Mouse (Mus musculus) C2C12 (cell line): ENCODE results near the gene Rpl41.
"Not testable (repeated sequence)": the region's sequence is repeated elsewhere in the genome, so short reads cannot be mapped to it uniquely, and the experiment has no call there.

Source experiments
- CTCF ChIP-seq: IDR thresholded peaks from one replicate; pipeline ENCODE4 v1.5.1; 2011; ENCODE audit not compliant: control insufficient read depth, insufficient read depth, insufficient read length
- FOSL1 ChIP-seq: IDR thresholded peaks from one replicate; pipeline ENCODE4 v1.8.0; 2011; ENCODE audit warnings: mild to moderate bottlenecking, low read length; ENCODE audit not compliant: poor library complexity, insufficient read depth, severe bottlenecking
- MAX ChIP-seq: IDR thresholded peaks from one replicate; pipeline ENCODE4 v1.6.1; 2011; ENCODE audit warnings: mild to moderate bottlenecking, control low read depth
- MYOG ChIP-seq: IDR thresholded peaks from one replicate; pipeline ENCODE4 v1.6.1; 2011; ENCODE audit not compliant: control insufficient read depth, insufficient read length; ENCODE audit errors: extremely low read depth
- USF1 ChIP-seq: IDR thresholded peaks from one replicate; pipeline ENCODE4 v1.6.1; 2011; ENCODE audit warnings: low read depth, mild to moderate bottlenecking, control low read depth, moderate library complexity

DNA sequence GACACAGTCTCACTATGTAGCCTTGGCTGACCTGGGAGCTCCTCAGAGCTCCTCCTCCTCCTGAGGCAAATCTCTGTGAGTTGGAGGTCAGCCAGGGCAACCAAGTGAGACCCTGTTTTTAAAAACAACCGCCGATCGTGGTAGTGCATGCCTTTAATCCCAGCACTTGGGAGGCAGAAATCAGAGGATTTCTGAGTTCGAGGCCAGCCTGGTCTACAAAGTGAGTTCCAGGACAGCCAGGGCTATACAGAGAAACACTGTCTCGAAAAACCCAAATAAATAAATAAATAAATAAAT is 43.8 kb downstream of the Rpl41 start:
- not testable (repeated sequence) for TF ChIP-seq CTCF, MAX, FOSL1, MYOG, USF1
